Mouse (Mus musculus) T-helper 17 cell (primary cell): ENCODE measurements at regions not wholly inside any gene's neighbourhood (a gene's known extent, or its start where the extent isn't known, plus 50 kb on each side); places are given as distances from the start of the nearest gene placed in this dataset.

Experiments used
- in situ Hi-C, 2 experiments: fragments of 300-600 bp; cut with MboI, MseI; formaldehyde crosslinking; loops; 1 replicate in 1 of 2; 2 replicates in 1 of 2; pipeline ENCODE4 v1.15.1; 2025; ENCODE audit warnings: high pct_unique_total_duplicates in 2 of 2

GRCm38 (mm10) chrX:151708055-151708670 is 92.4 kb upstream of the Huwe1 start:
- in situ Hi-C loops, result loop anchor here in 1 of 2 experiments (5.0 kb wide), 1 partner anchor 91 kb away; no protein-coding TSS in a partner anchor
